Mouse (Mus musculus) G1E (cell line): ENCODE measurements around the gene BC003965.

Source experiments
- CTCF ChIP-seq: IDR thresholded peaks from 2 replicates; pipeline ENCODE4 v1.5.1; 2012; ENCODE audit warnings: low read depth, low read length, inconsistent platforms, mixed read lengths
- GATA1 ChIP-seq: IDR thresholded peaks from 2 replicates; pipeline ENCODE4 v1.6.1; 2012; ENCODE audit warnings: borderline replicate concordance, low read length, inconsistent platforms, mixed read lengths

DNA sequence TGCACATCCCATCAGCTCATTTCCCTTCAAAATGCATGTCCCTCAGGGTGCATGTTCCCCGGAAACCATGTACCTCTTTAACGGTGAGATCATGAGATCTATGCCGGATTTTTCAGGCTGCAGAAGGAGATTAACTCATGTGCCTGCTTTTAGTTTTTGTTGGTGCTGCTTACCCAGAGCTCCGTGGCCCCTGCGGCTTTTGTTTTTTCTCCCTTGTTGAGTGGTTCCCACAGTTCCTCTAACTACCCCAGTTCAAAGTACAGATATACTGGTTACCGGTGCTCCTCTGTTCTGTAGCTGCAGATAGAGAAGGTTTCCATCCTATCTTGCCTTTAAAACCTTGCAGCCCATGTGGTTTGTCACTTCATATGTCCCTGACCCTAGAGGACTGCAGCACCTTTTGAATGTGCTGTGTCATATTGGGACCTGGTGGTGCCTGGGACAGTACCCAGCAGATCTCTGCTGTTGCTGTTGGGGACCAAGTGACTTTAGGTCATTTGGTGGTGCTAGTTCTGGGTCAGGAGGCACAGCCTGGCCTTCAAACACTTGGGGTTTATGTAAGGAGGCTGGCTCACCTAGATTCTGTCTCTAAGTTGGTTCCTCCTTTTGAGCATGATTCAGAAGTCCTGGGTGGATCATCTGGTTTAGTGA, 38.7 kb downstream of the BC003965 start:
- no peak for TF ChIP-seq GATA1
- no peak for TF ChIP-seq CTCF
